Mouse (Mus musculus) stomach, postnatal 0 days (tissue): ENCODE measurements around the gene Slc25a30. TPM values are rescaled to one million over a fixed set of nuclear protein-coding genes. Genes with fewer than 3 reads are reported as not detected.

Experiments used
- ATAC-seq: fragments of 200-750 bp; cut with Nextera tagmentation; 2 replicates; pipeline ENCODE4 v1.8.0; 2017; ENCODE audit not compliant: low FRiP score, low TSS enrichment
- DNase-seq: peaks from one replicate; pipeline ENCODE4 v3.0.0-alpha.2; 2016; ENCODE audit warnings: low spot score
- H3K27ac ChIP-seq: fragments of 300-500 bp; sonication (generic); replicated peaks from 2 replicates; pipeline ENCODE4 v1.5.1; 2014; ENCODE audit warnings: mild to moderate bottlenecking, control low read depth
- H3K27me3 ChIP-seq: fragments of 300-500 bp; sonication (generic); 2 replicates; pipeline ENCODE4 v1.6.1; 2014; ENCODE audit warnings: low read length; ENCODE audit not compliant: control insufficient read depth, insufficient read depth
- H3K36me3 ChIP-seq: fragments of 300-500 bp; sonication (generic); 2 replicates; pipeline ENCODE4 v1.6.1; 2014; ENCODE audit warnings: low read length, mixed read lengths; ENCODE audit not compliant: control insufficient read depth, insufficient read depth
- H3K4me1 ChIP-seq: fragments of 300-500 bp; sonication (generic); replicated peaks from 2 replicates; pipeline ENCODE4 v1.6.1; 2014; ENCODE audit warnings: antibody characterized with exemption; ENCODE audit not compliant: control insufficient read depth, insufficient read depth
- H3K4me2 ChIP-seq: fragments of 300-500 bp; sonication (generic); replicated peaks from 2 replicates; pipeline ENCODE4 v1.6.1; 2014; ENCODE audit warnings: low read depth, mild to moderate bottlenecking, control low read depth, moderate library complexity
- H3K4me3 ChIP-seq: fragments of 300-500 bp; sonication (generic); 2 replicates; pipeline ENCODE4 v1.5.1; 2014; ENCODE audit warnings: low read depth, low read length, control low read depth
- H3K9ac ChIP-seq: fragments of 300-500 bp; sonication (generic); 2 replicates; pipeline ENCODE4 v1.6.1; 2014; ENCODE audit warnings: mild to moderate bottlenecking, low read length, control low read depth, mixed read lengths
- H3K9me3 ChIP-seq: fragments of 300-500 bp; sonication (generic); 2 replicates; pipeline ENCODE4 v1.6.1; 2016; ENCODE audit warnings: low read length; ENCODE audit not compliant: control insufficient read depth
- CTCF ChIP-seq: IDR thresholded peaks from 2 replicates; pipeline ENCODE4 v1.5.1; 2016; ENCODE audit warnings: antibody characterized with exemption, low read depth, mild to moderate bottlenecking, moderate library complexity
- EP300 ChIP-seq: optimal IDR thresholded peaks from 2 replicates; pipeline ENCODE3; 2016; ENCODE audit warnings: antibody characterized with exemption
- WGBS: fragments of 180-500 bp; shearing (Covaris S2); extraction: QIAGEN DNeasy Blood & Tissue Kit; methylation state at CpG from one replicate; pipeline ENCODE4 v1.1.7; 2014; 5-methylcytosine and 5-hydroxymethylcytosine counted together
- polyA plus RNA-seq: library from polyadenylated mRNA; unstranded; fragments of >200 nt; fragmentation: Nextera tagmentation; extraction: Ambion mirVana; gene quantifications from 2 replicates; pipeline ENCODE4 v1.2.1, GENCODE M21; 2015

Gene Slc25a30
- 1.3 and 1.5 TPM in 2 replicates for polyA plus RNA-seq

DNA sequence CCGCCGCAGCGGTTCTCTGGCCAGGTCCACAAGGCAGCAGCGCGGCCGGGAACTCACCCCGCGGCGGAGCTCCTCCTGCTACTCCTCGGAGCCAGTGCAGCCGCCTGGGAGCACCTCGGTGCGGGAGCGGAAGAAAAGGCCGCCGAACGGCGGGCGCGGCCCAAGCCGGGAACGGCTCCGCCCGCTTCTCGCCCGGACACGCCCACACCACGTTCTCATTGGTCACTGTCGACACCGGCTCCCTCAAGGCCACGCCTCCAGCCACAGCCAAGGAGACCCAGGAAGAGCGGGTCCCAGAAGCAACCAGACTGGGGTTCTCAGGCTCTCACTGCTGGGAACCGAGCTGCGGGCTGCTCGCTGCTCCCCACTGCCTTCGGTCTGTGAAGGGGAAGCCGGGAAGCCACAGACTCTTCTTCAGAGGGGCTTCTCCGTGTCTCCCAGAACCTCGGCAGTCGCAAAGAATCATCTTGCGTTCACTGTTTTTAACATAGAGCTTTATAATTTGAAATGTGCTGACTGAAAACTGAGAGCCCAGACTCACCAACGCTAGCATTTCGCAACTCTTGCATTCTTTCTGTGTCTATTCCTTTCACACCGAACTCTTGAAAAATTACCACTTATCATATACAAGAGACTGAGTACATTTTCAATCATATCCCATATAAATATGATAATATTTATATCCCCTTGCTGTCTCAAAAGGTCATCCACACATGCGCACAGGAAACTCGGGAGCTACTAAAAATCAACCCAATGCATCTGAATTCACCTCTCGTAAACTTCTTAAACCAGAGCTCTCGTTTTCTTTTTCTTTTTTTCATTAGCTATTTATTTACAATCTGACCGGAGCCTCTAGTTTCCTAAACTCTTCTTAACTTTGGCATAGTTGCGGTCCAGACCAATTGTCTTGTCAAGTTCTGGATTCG is at the start of gene Slc25a30:
Slc25a30 (minus strand) TSS at position 170 of the 926 bp plus-strand sequence.
- Histone ChIP-seq H3K36me3 (no peaks in the 10 kb centered on the region), H3K9me3 (no peaks in the 10 kb centered on the region), H3K27ac (peak within 1 kb of the TSS; percentile 75), H3K9ac (peak within 1 kb of the TSS; percentile 72), H3K4me2 (peak within 1 kb of the TSS; percentile 80), H3K27me3 (no peaks in the 10 kb centered on the region), H3K4me1 (peaks cover 4% of the 10 kb centered on the region; the same call in 1 of the 2 replicates), H3K4me3 (peak within 1 kb of the TSS; percentile 70)
- peak; percentile 98 for DNase-seq
- WGBS = 4% methylated on average over 51 of the region's 51 CpGs
- peak; percentile 20; the same call in 1 of the 2 replicates for TF ChIP-seq CTCF
- no peak for TF ChIP-seq EP300
- peak; percentile 99 for ATAC-seq

DNA sequence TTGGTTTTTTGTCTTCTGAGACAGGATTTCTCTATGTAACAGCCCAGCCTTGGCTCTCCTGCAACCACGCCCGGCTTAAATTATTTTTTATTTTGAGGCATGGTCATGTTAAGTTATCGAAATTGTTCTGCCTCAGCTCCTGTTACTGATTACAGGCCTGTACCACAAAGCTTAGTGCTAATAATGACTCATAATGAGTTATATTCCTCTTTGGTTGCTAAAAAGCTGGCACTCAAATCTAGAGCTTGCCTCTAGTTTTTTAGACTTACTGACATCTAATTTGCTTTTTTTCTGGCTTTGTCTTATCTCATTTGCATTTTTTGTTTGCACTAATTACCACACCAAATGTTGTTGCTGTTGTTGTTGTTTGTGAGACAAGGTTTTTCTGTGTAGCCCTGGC is 49.7 kb upstream of the Slc25a30 start:
- Histone ChIP-seq H3K36me3 (no peaks in the 10 kb centered on the region), H3K9ac (no peak overlapping the region), H3K27me3 (no peaks in the 10 kb centered on the region), H3K4me1 (peaks cover 9% of the 10 kb centered on the region; the same call in 1 of the 2 replicates), H3K9me3 (no peaks in the 10 kb centered on the region), H3K4me2 (no peak overlapping the region), H3K4me3 (no peak overlapping the region), H3K27ac (no peak overlapping the region)
- DNase-seq (no peak), ATAC-seq (no peak)
- TF ChIP-seq EP300 (no peak), CTCF (no peak)
- WGBS = 77% methylated on average over 3 of the region's 3 CpGs

GRCm38 (mm10) chr14:75834739-75835381 is 48.0 kb upstream of the Slc25a30 start:
- H3K27me3 ChIP-seq = no peaks in the 10 kb centered on the region
- DNase-seq (peak; percentile 80), ATAC-seq (peak; percentile 68)
- TF ChIP-seq CTCF = peak; percentile 57
- TF ChIP-seq EP300 = no peak
- peak overlapping the region; percentile 60 for H3K9ac ChIP-seq
- H3K27ac ChIP-seq = peak overlapping the region; percentile 94
- peaks cover 9% of the 10 kb centered on the region; the same call in 1 of the 2 replicates for H3K4me1 ChIP-seq
- peak overlapping the region; percentile 46 for H3K4me3 ChIP-seq
- H3K4me2 ChIP-seq = peak overlapping the region; percentile 77
- no peaks in the 10 kb centered on the region for H3K9me3 ChIP-seq
- 0% methylated on average over 16 of the region's 16 CpGs for WGBS
- H3K36me3 ChIP-seq = no peaks in the 10 kb centered on the region

DNA sequence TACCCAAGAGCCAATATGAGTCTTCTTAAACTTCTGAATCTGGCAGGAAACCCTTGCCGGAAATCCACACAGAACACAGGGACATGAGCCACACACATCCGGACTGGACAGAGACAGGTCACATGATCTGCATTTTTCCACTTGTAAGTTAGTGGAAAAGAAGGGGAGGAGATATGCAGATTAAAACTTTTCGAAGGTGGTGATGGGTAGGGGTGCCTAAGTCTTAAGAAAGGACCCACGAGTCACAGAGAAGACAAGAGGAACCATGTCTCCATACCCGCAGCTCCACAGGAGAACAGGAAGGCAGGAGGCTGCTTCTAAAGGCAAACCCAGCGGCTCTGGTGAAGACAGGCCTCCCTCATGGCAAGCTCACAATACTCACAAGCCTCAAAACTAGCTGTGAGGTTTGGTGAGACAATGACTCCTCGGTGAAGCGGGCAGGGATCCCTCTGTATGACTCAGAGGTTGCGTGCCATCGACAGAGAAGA is 47.5 kb upstream of the Slc25a30 start:
- no peaks in the 10 kb centered on the region for H3K36me3 ChIP-seq
- H3K9me3 ChIP-seq = no peaks in the 10 kb centered on the region
- ATAC-seq = peak; percentile 87
- WGBS = 2% methylated on average over 10 of the region's 10 CpGs
- peak overlapping the region; percentile 46 for H3K4me3 ChIP-seq
- peaks cover 9% of the 10 kb centered on the region; the same call in 1 of the 2 replicates for H3K4me1 ChIP-seq
- H3K4me2 ChIP-seq = peak overlapping the region; percentile 77
- H3K27me3 ChIP-seq = no peaks in the 10 kb centered on the region
- TF ChIP-seq CTCF = no peak
- no peak for TF ChIP-seq EP300
- peak; percentile 69 for DNase-seq
- peak overlapping the region; percentile 94 for H3K27ac ChIP-seq
- H3K9ac ChIP-seq = peak overlapping the region; percentile 60

- Histone ChIP-seq H3K36me3 (no peaks in the 10 kb centered on the region), H3K4me2 (peak overlapping the region; percentile 77), H3K9me3 (no peaks in the 10 kb centered on the region), H3K4me3 (peak overlapping the region; percentile 46), H3K27ac (peak overlapping the region; percentile 94), H3K9ac (peak overlapping the region; percentile 36), H3K4me1 (peaks cover 13% of the 10 kb centered on the region), H3K27me3 (no peaks in the 10 kb centered on the region)
- peak; percentile 28 for ATAC-seq
- TF ChIP-seq EP300 = no peak
- no peak for TF ChIP-seq CTCF
- WGBS = 8% methylated on average over 12 of the region's 12 CpGs
- DNase-seq = peak; percentile 26
These were observed 46.9 kb upstream of the Slc25a30 start for GRCm38 (mm10) chr14:75833546-75834250.
